Mouse (Mus musculus): ENCODE results near the gene Srl. TPM values are rescaled to one million over a fixed set of nuclear protein-coding genes. Genes with fewer than 3 reads are reported as not detected.

The Srl gene
- polyA plus RNA-seq, 1 experiment from 2014 or later = 23.3 TPM

GRCm38 (mm10) chr16:4547611-4548010, 6.0 kb upstream of the Srl start:
- Histone ChIP-seq H3K27ac (ENCODE audit: low read depth, low read length) (no peak overlapping the region), H3K9me3 (ENCODE audit: control insufficient read depth, low read length) (no peaks in the 10 kb centered on the region), H3K4me1 (replicated peaks; ENCODE audit: control insufficient read depth, insufficient read depth, low read length) (no peaks in the 10 kb centered on the region), H3K4me3 (ENCODE audit: low read depth, low read length) (no peak overlapping the region), H3K36me3 (ENCODE audit: control insufficient read depth, insufficient read depth, low read length) (no peaks in the 10 kb centered on the region; the same call in none of the 2 replicates), H3K27me3 (ENCODE audit: control insufficient read depth, insufficient read depth, low read length) (no peaks in the 10 kb centered on the region), H3K9ac (ENCODE audit: low read length) (no peak overlapping the region), H3K4me2 (ENCODE audit: low read depth, low read length, severe bottlenecking) (no peak overlapping the region)
- ATAC-seq (replicated peaks; ENCODE audit: low FRiP score) (no peak), DNase-seq (ENCODE audit: low spot score) (no peak)
- 94% methylated on average over 5 of the region's 5 CpGs for WGBS

- ATAC-seq (replicated peaks; ENCODE audit: low FRiP score) (no peak), DNase-seq (ENCODE audit: low spot score) (no peak)
- H3K4me3 ChIP-seq (ENCODE audit: low read depth, low read length) = no peak overlapping the region
- H3K27ac ChIP-seq (ENCODE audit: low read depth, low read length) = no peak overlapping the region
- no peaks in the 10 kb centered on the region for H3K4me1 ChIP-seq (replicated peaks; ENCODE audit: control insufficient read depth, insufficient read depth, low read length)
- H3K4me2 ChIP-seq (ENCODE audit: low read depth, low read length, severe bottlenecking) = no peak overlapping the region
- 94% methylated on average over 8 of the region's 8 CpGs for WGBS
- H3K9me3 ChIP-seq (ENCODE audit: control insufficient read depth, low read length) = no peaks in the 10 kb centered on the region
- H3K9ac ChIP-seq (ENCODE audit: low read length) = no peak overlapping the region
- H3K27me3 ChIP-seq (ENCODE audit: control insufficient read depth, insufficient read depth, low read length) = no peaks in the 10 kb centered on the region
- no peaks in the 10 kb centered on the region; the same call in none of the 2 replicates for H3K36me3 ChIP-seq (ENCODE audit: control insufficient read depth, insufficient read depth, low read length)
These were observed 5.2 kb upstream of the Srl start for GRCm38 (mm10) chr16:4546838-4547237.

GRCm38 (mm10) chr16:4544845-4545244, 3.2 kb upstream of the Srl start:
- ATAC-seq (replicated peaks; ENCODE audit: low FRiP score) (no peak), DNase-seq (ENCODE audit: low spot score) (no peak)
- Histone ChIP-seq H3K4me1 (replicated peaks; ENCODE audit: control insufficient read depth, insufficient read depth, low read length) (no peaks in the 10 kb centered on the region), H3K4me3 (ENCODE audit: low read depth, low read length) (no peak overlapping the region), H3K27me3 (ENCODE audit: control insufficient read depth, insufficient read depth, low read length) (no peaks in the 10 kb centered on the region), H3K4me2 (ENCODE audit: low read depth, low read length, severe bottlenecking) (no peak overlapping the region), H3K36me3 (ENCODE audit: control insufficient read depth, insufficient read depth, low read length) (no peaks in the 10 kb centered on the region; the same call in none of the 2 replicates), H3K9ac (ENCODE audit: low read length) (no peak overlapping the region), H3K9me3 (ENCODE audit: control insufficient read depth, low read length) (no peaks in the 10 kb centered on the region), H3K27ac (ENCODE audit: low read depth, low read length) (no peak overlapping the region)
- WGBS = 83% methylated on average over 9 of the region's 9 CpGs

GRCm38 (mm10) chr16:4543266-4543665, 1.6 kb upstream of the Srl start:
- Histone ChIP-seq H3K4me3 (ENCODE audit: low read depth, low read length) (no peak overlapping the region), H3K9me3 (ENCODE audit: control insufficient read depth, low read length) (no peaks in the 10 kb centered on the region), H3K9ac (ENCODE audit: low read length) (no peak overlapping the region), H3K4me2 (ENCODE audit: low read depth, low read length, severe bottlenecking) (no peak overlapping the region), H3K27ac (ENCODE audit: low read depth, low read length) (no peak overlapping the region), H3K27me3 (ENCODE audit: control insufficient read depth, insufficient read depth, low read length) (no peaks in the 10 kb centered on the region), H3K4me1 (replicated peaks; ENCODE audit: control insufficient read depth, insufficient read depth, low read length) (no peaks in the 10 kb centered on the region), H3K36me3 (ENCODE audit: control insufficient read depth, insufficient read depth, low read length) (no peaks in the 10 kb centered on the region; the same call in none of the 2 replicates)
- ATAC-seq (replicated peaks; ENCODE audit: low FRiP score) (no peak), DNase-seq (ENCODE audit: low spot score) (no peak)
- WGBS = 80% methylated on average over 3 of the region's 3 CpGs

GRCm38 (mm10) chr16:4542236-4542774, 689 bp upstream of the Srl start:
- Histone ChIP-seq H3K9ac (ENCODE audit: low read length) (peak overlapping the region; percentile 6; the same call in 1 of the 2 replicates), H3K27me3 (ENCODE audit: control insufficient read depth, insufficient read depth, low read length) (no peaks in the 10 kb centered on the region), H3K27ac (ENCODE audit: low read depth, low read length) (no peak overlapping the region), H3K36me3 (ENCODE audit: control insufficient read depth, insufficient read depth, low read length) (no peaks in the 10 kb centered on the region; the same call in none of the 2 replicates), H3K4me1 (replicated peaks; ENCODE audit: control insufficient read depth, insufficient read depth, low read length) (no peaks in the 10 kb centered on the region), H3K4me2 (ENCODE audit: low read depth, low read length, severe bottlenecking) (peak overlapping the region; percentile 24; the same call in 1 of the 2 replicates), H3K9me3 (ENCODE audit: control insufficient read depth, low read length) (no peaks in the 10 kb centered on the region), H3K4me3 (ENCODE audit: low read depth, low read length) (no peak overlapping the region)
- 52% methylated on average over 7 of the region's 7 CpGs for WGBS
- DNase-seq (ENCODE audit: low spot score) = no peak
- ATAC-seq (replicated peaks; ENCODE audit: low FRiP score) = 0 out of 2 replicates have a peak, but pooled peaks have one; percentile 32

- Histone ChIP-seq H3K27me3 (ENCODE audit: control insufficient read depth, insufficient read depth, low read length) (no peaks in the 10 kb centered on the region), H3K4me2 (ENCODE audit: low read depth, low read length, severe bottlenecking) (peak overlapping the region; percentile 59; the same call in 1 of the 2 replicates), H3K27ac (ENCODE audit: low read depth, low read length) (no peak overlapping the region), H3K9ac (ENCODE audit: low read length) (peak overlapping the region; percentile 58), H3K4me3 (ENCODE audit: low read depth, low read length) (peak overlapping the region; percentile 44), H3K9me3 (ENCODE audit: control insufficient read depth, low read length) (no peaks in the 10 kb centered on the region), H3K4me1 (replicated peaks; ENCODE audit: control insufficient read depth, insufficient read depth, low read length) (no peaks in the 10 kb centered on the region), H3K36me3 (ENCODE audit: control insufficient read depth, insufficient read depth, low read length) (no peaks in the 10 kb centered on the region; the same call in none of the 2 replicates)
- no peak for DNase-seq (ENCODE audit: low spot score)
- WGBS = 62% methylated on average over 4 of the region's 4 CpGs
- ATAC-seq (replicated peaks; ENCODE audit: low FRiP score) = 0 out of 2 replicates have a peak, but pooled peaks have one; percentile 0
These were observed 583 bp downstream of the Srl start for GRCm38 (mm10) chr16:4541033-4541432.

- no peak overlapping the region for H3K4me2 ChIP-seq (ENCODE audit: low read depth, low read length, severe bottlenecking)
- no peak overlapping the region for H3K4me3 ChIP-seq (ENCODE audit: low read depth, low read length)
- 78% methylated on average over 12 of the region's 12 CpGs for WGBS
- no peaks in the 10 kb centered on the region for H3K27me3 ChIP-seq (ENCODE audit: control insufficient read depth, insufficient read depth, low read length)
- DNase-seq (ENCODE audit: low spot score) (no peak), ATAC-seq (replicated peaks; ENCODE audit: low FRiP score) (no peak)
- no peak overlapping the region for H3K27ac ChIP-seq (ENCODE audit: low read depth, low read length)
- no peak overlapping the region for H3K9ac ChIP-seq (ENCODE audit: low read length)
- H3K9me3 ChIP-seq (ENCODE audit: control insufficient read depth, low read length) = no peaks in the 10 kb centered on the region
- H3K36me3 ChIP-seq (ENCODE audit: control insufficient read depth, insufficient read depth, low read length) = no peaks in the 10 kb centered on the region; the same call in 1 of the 2 replicates
- H3K4me1 ChIP-seq (replicated peaks; ENCODE audit: control insufficient read depth, insufficient read depth, low read length) = no peaks in the 10 kb centered on the region
These were observed 1.4 kb downstream of the Srl start for GRCm38 (mm10) chr16:4540064-4540775.

GRCm38 (mm10) chr16:4539521-4539920, 2.1 kb downstream of the Srl start:
- H3K27ac ChIP-seq (ENCODE audit: low read depth, low read length) = no peak overlapping the region
- no peak overlapping the region for H3K4me2 ChIP-seq (ENCODE audit: low read depth, low read length, severe bottlenecking)
- H3K4me3 ChIP-seq (ENCODE audit: low read depth, low read length) = no peak overlapping the region
- DNase-seq (ENCODE audit: low spot score) (no peak), ATAC-seq (replicated peaks; ENCODE audit: low FRiP score) (no peak)
- no peaks in the 10 kb centered on the region for H3K36me3 ChIP-seq (ENCODE audit: control insufficient read depth, insufficient read depth, low read length)
- no peak overlapping the region for H3K9ac ChIP-seq (ENCODE audit: low read length)
- no peaks in the 10 kb centered on the region for H3K4me1 ChIP-seq (replicated peaks; ENCODE audit: control insufficient read depth, insufficient read depth, low read length)
- 88% methylated on average over 4 of the region's 4 CpGs for WGBS
- H3K27me3 ChIP-seq (ENCODE audit: control insufficient read depth, insufficient read depth, low read length) = no peaks in the 10 kb centered on the region
- H3K9me3 ChIP-seq (ENCODE audit: control insufficient read depth, low read length) = no peaks in the 10 kb centered on the region

Data from forebrain, embryonic 11.5 days (tissue).